Mouse (Mus musculus) lung, postnatal 0 days (tissue): ENCODE results near the gene Sec14l1.

Experiments used
- CTCF ChIP-seq: IDR thresholded peaks from 2 replicates; pipeline ENCODE4 v1.5.1; 2016; ENCODE audit warnings: antibody characterized with exemption, mild to moderate bottlenecking
- EP300 ChIP-seq: IDR thresholded peaks from 2 replicates; pipeline ENCODE4 v1.6.1; 2016; ENCODE audit warnings: antibody characterized with exemption, mild to moderate bottlenecking, control low read depth

- TF ChIP-seq CTCF (no peak), EP300 (peak; percentile 96)
Measured at GRCm38 (mm10) chr11:117101351-117101921, 13.5 kb upstream of the Sec14l1 start.
